In genomic region chr7:92430254-92430653, GRCm38 (mm10) we compare ENCODE assay signal across 11 mouse cellular contexts.
"Had no signal": no experiment of that assay in that cellular context is flagged by ENCODE, and none has a peak within 500 bp of the region (broad histone marks: within the 10 kb centered on the region; RNA-seq: fewer than 3 reads in every experiment).

No protein-coding gene starts in this region.

- DNase-seq: kidney, adult 8-10 months; kidney, postnatal 25 days; lung, embryonic 14.5 days; lung, postnatal 10 days; lung, postnatal 4 days; midbrain, embryonic 14.5 days had no signal

- H3K4me2 ChIP-seq: limb, embryonic 15.5 days; lung, embryonic 14.5 days; neural tube, embryonic 12.5 days had no signal

- H3K4me3 ChIP-seq: left cerebral cortex, adult 2 months; limb, embryonic 15.5 days; neural tube, embryonic 12.5 days had no signal

- H3K27ac ChIP-seq: left cerebral cortex, adult 2 months; limb, embryonic 15.5 days; neural tube, embryonic 12.5 days; stomach, postnatal 0 days had no signal

- H3K9ac ChIP-seq: limb, embryonic 15.5 days; lung, embryonic 14.5 days; neural tube, embryonic 12.5 days had no signal

- H3K36me3 ChIP-seq: limb, embryonic 15.5 days; neural tube, embryonic 12.5 days had no signal

- H3K4me1 ChIP-seq: limb, embryonic 15.5 days; neural tube, embryonic 12.5 days had no signal

- ATAC-seq: intestine, postnatal 0 days had no signal

- H3K9me3 ChIP-seq: limb, embryonic 15.5 days; neural tube, embryonic 12.5 days had no signal

- H3K27me3 ChIP-seq: limb, embryonic 15.5 days; neural tube, embryonic 12.5 days had no signal
